Mouse (Mus musculus) heart, adult 2 months (tissue): ENCODE data around the gene Uggt1.

ENCODE experiments used
- CTCF ChIP-seq: fragments of 200-600 bp; IDR thresholded peaks from 2 replicates; pipeline ENCODE4 v1.8.1; 2022; ENCODE audit warnings: antibody characterized with exemption, mild to moderate bottlenecking, moderate library complexity
- POLR2A ChIP-seq: fragments of 200-500 bp; IDR thresholded peaks from 2 replicates; pipeline ENCODE4 v1.6.1; 2011; ENCODE audit warnings: mild to moderate bottlenecking, low read depth, low read length, control low read depth; ENCODE audit not compliant: insufficient read depth

DNA sequence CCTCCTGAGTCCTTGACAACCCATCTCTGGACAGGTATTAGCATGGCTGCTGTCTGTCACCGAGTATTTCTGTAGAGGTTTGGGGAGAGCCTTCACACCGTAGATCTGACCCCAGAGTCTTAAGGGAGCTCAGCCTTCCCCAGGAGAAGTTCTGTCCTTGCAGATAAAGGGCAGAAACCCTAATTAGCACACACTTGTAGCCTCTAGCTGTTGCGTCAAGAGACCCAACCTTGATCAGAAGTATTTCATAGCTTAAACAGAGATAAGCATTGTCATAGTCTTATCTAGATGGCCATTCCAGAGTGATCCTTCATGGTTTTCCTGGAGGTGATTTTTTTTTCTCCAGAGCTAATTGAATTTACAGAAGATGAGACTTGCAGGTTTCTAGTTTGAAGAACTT lies 144.1 kb downstream of the Uggt1 start:
- TF ChIP-seq CTCF (no peak), POLR2A (no peak)
